Comparison of ENCODE assay signal across 9 mouse cellular contexts in the genomic region with DNA sequence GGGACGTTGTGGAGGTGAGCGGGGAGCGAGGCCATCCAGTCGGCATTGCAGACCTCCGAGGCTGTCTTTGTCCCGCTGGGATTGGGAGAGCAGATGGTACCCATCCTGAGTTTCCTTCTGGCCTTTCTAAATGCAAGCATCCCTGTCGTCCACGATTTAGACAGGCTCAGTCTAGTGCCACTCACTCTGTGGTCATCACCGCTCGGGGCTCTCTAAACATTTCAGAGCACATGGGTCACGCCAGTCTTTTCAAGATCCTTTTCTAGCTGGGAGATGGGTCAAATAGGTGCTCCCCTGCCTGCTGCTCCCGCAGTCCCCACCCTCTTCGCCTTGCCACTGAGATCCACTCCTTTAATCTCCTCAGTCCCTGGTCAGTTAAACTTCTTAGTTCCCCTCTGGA. TPM values are rescaled to one million over a fixed set of nuclear protein-coding genes. Genes with fewer than 3 reads are reported as not detected.
A peak's percentile ranks its signal among the peaks of the same experiment; 100 is the strongest.
DNase-seq lines count a peak whose midpoint lies in the region; ATAC-seq and TF ChIP-seq lines count a peak whose summit lies in the region.
"Had no signal": no experiment of that assay in that cellular context is flagged by ENCODE, and none has a peak within 500 bp of the region (broad histone marks: within the 10 kb centered on the region; RNA-seq: fewer than 3 reads in every experiment).

No protein-coding gene starts in this region.

- intact Hi-C loops in heart, postnatal 14 days (cut with DNase I), result loop anchor here (5.0 kb wide), 1 partner anchor 167 kb away; no protein-coding TSS in a partner anchor
- intact Hi-C loops in gastrocnemius, postnatal 14 days (cut with DNase I; ENCODE audit: low total_unique reads), result no loop called here

- no peak overlapping the region; a peak in 1 of 4 replicates for H3K27ac ChIP-seq in heart, embryonic 14.5 days (replicated peaks in 1 of 2; ENCODE audit: control insufficient read depth in 1 of 2, insufficient read depth in 1 of 2, low read depth in 2 of 2, low read length in 2 of 2)
- H3K27ac ChIP-seq in ES-E14 (ENCODE audit: insufficient read depth, low read depth, low read length, poor library complexity, severe bottlenecking), result no peak overlapping the region
- H3K27ac ChIP-seq in intestine, embryonic 16.5 days (ENCODE audit: low read length), result peak overlapping the region; percentile 23; the same call in 1 of the 2 replicates
- H3K27ac ChIP-seq in neural tube, embryonic 15.5 days (replicated peaks), result peak overlapping the region; percentile 81

- H3K4me2 ChIP-seq in heart, embryonic 14.5 days (ENCODE audit: low read length), result peak overlapping the region; percentile 97
- peak overlapping the region; percentile 74 for H3K4me2 ChIP-seq in intestine, embryonic 16.5 days (ENCODE audit: low read depth, low read length)
- peak overlapping the region; percentile 82 for H3K4me2 ChIP-seq in neural tube, embryonic 15.5 days

- no peaks in the 10 kb centered on the region for H3K9me3 ChIP-seq in heart, embryonic 14.5 days (ENCODE audit: control insufficient read depth, low read length)
- no peaks in the 10 kb centered on the region for H3K9me3 ChIP-seq in ES-E14 (ENCODE audit: control insufficient read depth, insufficient read depth, low read depth, low read length)
- no peaks in the 10 kb centered on the region for H3K9me3 ChIP-seq in intestine, embryonic 16.5 days (ENCODE audit: control insufficient read depth, low read length)
- no peaks in the 10 kb centered on the region for H3K9me3 ChIP-seq in neural tube, embryonic 15.5 days (replicated peaks)

- H3K9ac ChIP-seq in heart, embryonic 14.5 days (ENCODE audit: low read length), result peak overlapping the region; percentile 77
- H3K9ac ChIP-seq in ES-E14 (ENCODE audit: insufficient read depth, low read depth, low read length, poor library complexity, severe bottlenecking), result peak overlapping the region; percentile 50
- peak overlapping the region; percentile 74 for H3K9ac ChIP-seq in intestine, embryonic 16.5 days (ENCODE audit: low read depth, low read length)
- H3K9ac ChIP-seq in neural tube, embryonic 15.5 days (replicated peaks), result peak overlapping the region; percentile 66

- peak overlapping the region; percentile 66 to 80 for H3K4me3 ChIP-seq in heart, embryonic 14.5 days (ENCODE audit: control insufficient read depth in 1 of 2, insufficient read depth in 1 of 2, low read depth in 1 of 2, low read length in 2 of 2)
- H3K4me3 ChIP-seq in ES-E14 (ENCODE audit: insufficient read depth in 1 of 2, low read depth in 1 of 2, low read length in 2 of 2, poor library complexity in 1 of 2, severe bottlenecking in 1 of 2), result peak overlapping the region; percentile 71 to 82
- H3K4me3 ChIP-seq in intestine, embryonic 16.5 days (ENCODE audit: low read length), result peak overlapping the region; percentile 66
- peak overlapping the region; percentile 74 for H3K4me3 ChIP-seq in neural tube, embryonic 15.5 days (replicated peaks)

- peaks cover 3 to 4% of the 10 kb centered on the region in 2 experiments; a peak in 2 of 4 replicates for H3K4me1 ChIP-seq in heart, embryonic 14.5 days (ENCODE audit: control insufficient read depth in 2 of 2, insufficient read depth in 2 of 2, low read length in 2 of 2)
- H3K4me1 ChIP-seq in ES-E14 (ENCODE audit: control insufficient read depth in 2 of 2, insufficient read depth in 2 of 2, low read length in 2 of 2, poor library complexity in 1 of 2), result peaks cover 0 to 3% of the 10 kb centered on the region in 2 experiments; a peak in 1 of 4 replicates
- peaks cover 5% of the 10 kb centered on the region; the same call in 1 of the 2 replicates for H3K4me1 ChIP-seq in intestine, embryonic 16.5 days (ENCODE audit: control insufficient read depth, insufficient read depth, low read length)
- H3K4me1 ChIP-seq in neural tube, embryonic 15.5 days, result peaks cover 16% of the 10 kb centered on the region

- 2% methylated on average over 13 of the region's 13 CpGs for WGBS in heart, embryonic 14.5 days
- under 1% methylated on average over 13 of the region's 13 CpGs for WGBS in intestine, embryonic 16.5 days
- WGBS in neural tube, embryonic 15.5 days, result under 1% methylated on average over 13 of the region's 13 CpGs

- ATAC-seq in heart, embryonic 14.5 days (ENCODE audit: insufficient number of reproducible peaks, insufficient read depth, low FRiP score, low read depth), result no peak
- no peak for ATAC-seq in intestine, embryonic 16.5 days
- peak; percentile 28; the same call in 1 of the 2 replicates for ATAC-seq in neural tube, embryonic 15.5 days (ENCODE audit: low FRiP score)

- no peaks in the 10 kb centered on the region for H3K36me3 ChIP-seq in heart, embryonic 14.5 days (ENCODE audit: control insufficient read depth, insufficient read depth, low read length)
- H3K36me3 ChIP-seq in ES-E14 (ENCODE audit: control insufficient read depth, insufficient read depth, low read length, poor library complexity, severe bottlenecking), result no peaks in the 10 kb centered on the region
- H3K36me3 ChIP-seq in intestine, embryonic 16.5 days (ENCODE audit: control insufficient read depth, insufficient read depth, low read length), result no peaks in the 10 kb centered on the region
- H3K36me3 ChIP-seq in neural tube, embryonic 15.5 days, result no peaks in the 10 kb centered on the region

- no peaks in the 10 kb centered on the region for H3K27me3 ChIP-seq in heart, embryonic 14.5 days (ENCODE audit: control insufficient read depth, insufficient read depth, low read length)
- no peaks in the 10 kb centered on the region for H3K27me3 ChIP-seq in intestine, embryonic 16.5 days (replicated peaks; ENCODE audit: control insufficient read depth, insufficient read depth, low read length)
- no peaks in the 10 kb centered on the region for H3K27me3 ChIP-seq in neural tube, embryonic 15.5 days (replicated peaks)

- in situ Hi-C loops in ES-E14 (cut with MboI; ENCODE audit: low sequenced_read_pairs in 2 of 2, unreplicated experiment in 2 of 2), result no loop called here

- no peak for DNase-seq in heart, postnatal 14 days
- DNase-seq in ES-E14 (ENCODE audit: low read depth, low spot score), result no peak
- peak; percentile 40 for DNase-seq in embryo, embryonic 11 days
- DNase-seq in natural killer cell, adult 2 months (ENCODE audit: low spot score in 2 of 2), result no peak
- DNase-seq in gastrocnemius, postnatal 14 days, result no peak

TF ChIP-seq in ES-E14, 5 proteins besides CTCF, POLR2A, EP300 and RAD21:
- TF ChIP-seq CHD2 (IDR thresholded peaks at IDR 0.05; ENCODE audit: low read depth, low read length), result no peak
- TF ChIP-seq ZC3H11A (IDR thresholded peaks at IDR 0.05; ENCODE audit: borderline replicate concordance, low read depth, low read length), result no peak
- TF ChIP-seq MAFK (IDR thresholded peaks at IDR 0.05; ENCODE audit: insufficient read depth, low read depth, low read length), result no peak
- no peak for TF ChIP-seq HCFC1 (IDR thresholded peaks at IDR 0.05; ENCODE audit: borderline replicate concordance, insufficient read depth, low read length)
- TF ChIP-seq ZNF384 (IDR thresholded peaks at IDR 0.05; ENCODE audit: low read depth, low read length), result no peak

RNA-seq across cellular contexts. Expression of a gene that starts 0.3 kb away (rescaled TPM):
- polyA plus RNA-seq in heart, embryonic 14.5 days (2014; fragmentation: Nextera tagmentation; extraction: Ambion mirVana), result 0.28 and 0.50 TPM in 2 replicates
- total RNA-seq in heart, postnatal 14 days (2021), result under 1 TPM; 0.12 to 0.34 TPM
- 2.3 and 3.3 TPM in 2 replicates for total RNA-seq in ES-E14 (2012; rRNA removed)
- 2.1 and 2.7 TPM in 2 replicates for polyA plus RNA-seq in intestine, embryonic 16.5 days (2015; fragmentation: Nextera tagmentation; extraction: Ambion mirVana)
- 14.9 and 15.8 TPM in 2 replicates for polyA plus RNA-seq in neural tube, embryonic 15.5 days (2015; fragmentation: Nextera tagmentation; extraction: Ambion mirVana)
- total RNA-seq in gastrocnemius, postnatal 14 days (2021), result under 1 TPM; 0.33 to 0.43 TPM

RNA-seq across cellular contexts. Expression of a gene that starts 56.3 kb away (rescaled TPM):
- polyA plus RNA-seq in heart, embryonic 14.5 days (2014; fragmentation: Nextera tagmentation; extraction: Ambion mirVana), result 39.2 and 42.9 TPM in 2 replicates
- 10 to 100 TPM; 25.5 to 27.5 TPM for total RNA-seq in heart, postnatal 14 days (2021)
- 22.3 and 36.2 TPM in 2 replicates for total RNA-seq in ES-E14 (2012; rRNA removed)
- 19.8 and 20.7 TPM in 2 replicates for polyA plus RNA-seq in intestine, embryonic 16.5 days (2015; fragmentation: Nextera tagmentation; extraction: Ambion mirVana)
- polyA plus RNA-seq in neural tube, embryonic 15.5 days (2015; fragmentation: Nextera tagmentation; extraction: Ambion mirVana), result 7.2 and 11.2 TPM in 2 replicates
- 10 to 100 TPM; 17.3 to 19.3 TPM for total RNA-seq in gastrocnemius, postnatal 14 days (2021)
- total RNA-seq: neutrophil, adult 5-6 weeks had no signal

Comparison
In these comparisons a context has a peak if more than half of its experiments do, and no peak if none do; other contexts are left out.
1. H3K27ac ChIP-seq: peak in intestine, embryonic 16.5 days (single experiment) and neural tube, embryonic 15.5 days (single experiment); none in heart, embryonic 14.5 days (0 of 2) and ES-E14 (single experiment).
2. Peak in every context shown above with its lines, with median percentiles within 50 percentile points of each other: H3K4me2 ChIP-seq, H3K4me3 ChIP-seq and H3K9ac ChIP-seq.